Mouse (Mus musculus) hindbrain, postnatal 0 days (tissue): Measurements from ENCODE around the gene Adarb1. TPM values are rescaled to one million over a fixed set of nuclear protein-coding genes. Genes with fewer than 3 reads are reported as not detected.

Experiments used
- ATAC-seq: fragments of 200-750 bp; cut with Nextera tagmentation; 2 replicates; pipeline ENCODE4 v1.8.0; 2017; ENCODE audit warnings: mild to moderate bottlenecking, moderate TSS enrichment, moderate library complexity
- DNase-seq: peaks from one replicate; pipeline ENCODE4 v3.0.0-alpha.2; 2015; ENCODE audit warnings: low spot score
- H3K27ac ChIP-seq: fragments of 300-500 bp; sonication (generic); 2 replicates; pipeline ENCODE4 v1.5.1; 2014; ENCODE audit warnings: mild to moderate bottlenecking
- H3K27me3 ChIP-seq: fragments of 300-500 bp; sonication (generic); 2 replicates; pipeline ENCODE4 v1.6.1; 2014; ENCODE audit warnings: low read length, mixed read lengths; ENCODE audit not compliant: insufficient read depth
- H3K36me3 ChIP-seq: fragments of 300-500 bp; sonication (generic); 2 replicates; pipeline ENCODE4 v1.6.1; 2014; ENCODE audit warnings: low read length, mixed read lengths; ENCODE audit not compliant: insufficient read depth
- H3K4me1 ChIP-seq: fragments of 300-500 bp; sonication (generic); 2 replicates; pipeline ENCODE4 v1.6.1; 2014; ENCODE audit warnings: antibody characterized with exemption, low read length, mixed read lengths; ENCODE audit not compliant: insufficient read depth
- H3K4me2 ChIP-seq: fragments of 300-500 bp; sonication (generic); 2 replicates; pipeline ENCODE4 v1.6.1; 2014; ENCODE audit warnings: low read depth, mild to moderate bottlenecking, low read length, moderate library complexity, mixed read lengths
- H3K4me3 ChIP-seq: fragments of 300-500 bp; sonication (generic); 2 replicates; pipeline ENCODE4 v1.5.1; 2014; ENCODE audit warnings: low read length
- H3K9ac ChIP-seq: fragments of 300-500 bp; sonication (generic); replicated peaks from 2 replicates; pipeline ENCODE4 v1.6.1; 2014; ENCODE audit warnings: mild to moderate bottlenecking, low read length, moderate library complexity, mixed read lengths
- H3K9me3 ChIP-seq: fragments of 300-500 bp; sonication (generic); 2 replicates; pipeline ENCODE4 v1.6.1; 2016; ENCODE audit warnings: low read length, mixed read lengths
- CTCF ChIP-seq: IDR thresholded peaks from 2 replicates; pipeline ENCODE4 v1.5.1; 2016; ENCODE audit warnings: antibody characterized with exemption, control low read depth, low read depth
- WGBS: fragments of 180-500 bp; shearing (Covaris S2); extraction: QIAGEN DNeasy Blood & Tissue Kit; methylation state at CpG from one replicate; pipeline ENCODE4 v1.1.7; 2014; 5-methylcytosine and 5-hydroxymethylcytosine counted together
- polyA plus RNA-seq: library from polyadenylated mRNA; unstranded; fragments of >200 nt; fragmentation: Nextera tagmentation; extraction: Ambion mirVana; gene quantifications from 2 replicates; pipeline ENCODE4 v1.2.1, GENCODE M21; 2015
- total RNA-seq: library from RNA; depleted of rRNA; stranded (reverse); fragments of >200 nt; gene quantifications from 2 replicates; pipeline ENCODE4 v1.2.3, GENCODE M21; 2014

Adarb1 gene
- total and polyA plus RNA-seq, 2 experiments from 2014 or later, result 18.6 to 65.1 TPM

GRCm38 (mm10) chr10:77455251-77456010, 37.4 kb upstream of the Adarb1 start:
- no peak for TF ChIP-seq CTCF
- 85% methylated on average over 14 of the region's 14 CpGs for WGBS
- H3K4me1 ChIP-seq, result no peaks in the 10 kb centered on the region
- no peaks in the 10 kb centered on the region for H3K9me3 ChIP-seq
- H3K36me3 ChIP-seq, result no peaks in the 10 kb centered on the region
- DNase-seq (no peak), ATAC-seq (no peak)
- no peak overlapping the region for H3K27ac ChIP-seq
- no peak overlapping the region for H3K4me2 ChIP-seq
- H3K9ac ChIP-seq, result no peak overlapping the region
- no peaks in the 10 kb centered on the region for H3K27me3 ChIP-seq
- H3K4me3 ChIP-seq, result no peak overlapping the region

GRCm38 (mm10) chr10:77454795-77455194, 36.7 kb upstream of the Adarb1 start:
- DNase-seq, result no peak
- Histone ChIP-seq H3K27ac (no peak overlapping the region), H3K36me3 (no peaks in the 10 kb centered on the region), H3K4me1 (no peaks in the 10 kb centered on the region), H3K9ac (no peak overlapping the region), H3K27me3 (no peaks in the 10 kb centered on the region), H3K4me3 (no peak overlapping the region), H3K4me2 (no peak overlapping the region), H3K9me3 (no peaks in the 10 kb centered on the region)
- WGBS, result 83% methylated on average over 6 of the region's 6 CpGs
- no peak for ATAC-seq
- TF ChIP-seq CTCF, result no peak

- TF ChIP-seq CTCF, result no peak
- no peak overlapping the region for H3K4me2 ChIP-seq
- no peak overlapping the region for H3K9ac ChIP-seq
- no peaks in the 10 kb centered on the region for H3K27me3 ChIP-seq
- WGBS, result 91% methylated on average over 4 of the region's 4 CpGs
- H3K9me3 ChIP-seq, result no peaks in the 10 kb centered on the region
- DNase-seq (no peak), ATAC-seq (no peak)
- peaks cover 5% of the 10 kb centered on the region; the same call in 1 of the 2 replicates for H3K4me1 ChIP-seq
- no peak overlapping the region for H3K27ac ChIP-seq
- no peak overlapping the region for H3K4me3 ChIP-seq
- H3K36me3 ChIP-seq, result no peaks in the 10 kb centered on the region
Measured at GRCm38 (mm10) chr10:77451822-77452221, 33.8 kb upstream of the Adarb1 start.

DNA sequence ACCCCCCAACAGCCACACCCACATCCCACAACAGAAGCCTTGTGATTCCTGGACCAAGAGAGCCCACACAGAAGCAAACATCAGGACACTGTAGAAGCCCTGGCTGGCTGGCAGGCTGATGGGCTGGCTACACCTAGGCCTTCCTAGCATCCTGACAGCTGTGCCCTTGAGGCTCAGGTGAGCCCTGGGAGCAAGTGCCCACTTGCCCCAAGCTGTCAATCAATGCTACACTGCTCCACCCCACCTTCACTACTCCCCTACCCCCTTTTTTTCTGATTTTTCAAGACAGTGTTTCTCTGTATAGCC, 32.0 kb upstream of the Adarb1 start:
- DNase-seq (no peak), ATAC-seq (no peak)
- H3K36me3 ChIP-seq, result no peaks in the 10 kb centered on the region
- peaks cover 5% of the 10 kb centered on the region; the same call in 1 of the 2 replicates for H3K4me1 ChIP-seq
- H3K4me2 ChIP-seq, result no peak overlapping the region
- no peaks in the 10 kb centered on the region for H3K9me3 ChIP-seq
- no peak overlapping the region for H3K27ac ChIP-seq
- H3K27me3 ChIP-seq, result no peaks in the 10 kb centered on the region
- H3K4me3 ChIP-seq, result no peak overlapping the region
- H3K9ac ChIP-seq, result no peak overlapping the region
- TF ChIP-seq CTCF, result no peak

DNA sequence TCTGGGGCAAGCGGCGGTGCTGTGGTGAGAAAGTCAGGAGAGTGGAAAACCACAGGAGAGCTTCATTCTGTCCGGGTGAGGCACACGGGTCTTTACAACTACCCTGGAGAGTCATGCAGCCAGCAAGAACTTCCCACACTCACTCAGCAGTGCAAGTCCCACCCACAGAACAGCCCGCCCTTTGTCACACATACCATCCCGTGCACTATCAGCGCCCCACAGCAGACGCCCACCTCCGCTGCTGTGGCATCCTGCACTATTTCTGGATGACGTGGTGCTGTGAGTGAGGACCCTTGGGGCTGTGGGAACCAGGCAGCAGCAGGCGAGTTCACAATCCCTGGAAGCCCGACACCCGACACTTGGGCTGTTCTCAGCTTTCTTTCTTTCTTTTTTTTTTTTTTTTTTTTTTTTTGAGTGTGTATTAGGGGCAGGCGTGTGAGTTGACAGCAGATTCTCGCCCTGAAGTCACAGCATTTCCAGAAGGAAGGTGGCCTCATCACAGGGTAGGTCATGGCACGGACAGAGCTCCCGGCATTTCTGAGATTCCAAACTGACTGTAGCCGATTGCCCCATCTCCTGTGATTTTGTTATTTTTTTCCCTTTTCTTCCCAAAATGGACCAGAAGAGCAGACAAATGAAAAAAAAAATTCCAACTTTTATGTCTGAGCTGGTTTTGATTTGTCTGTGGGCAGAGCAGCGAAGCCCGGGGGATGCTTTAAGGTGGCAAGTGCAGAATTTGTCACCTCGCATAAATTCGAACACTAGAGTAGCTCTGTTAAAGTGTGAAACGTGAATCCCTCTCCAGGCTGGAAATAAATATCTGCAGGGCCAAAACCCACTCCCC, 31.5 kb upstream of the Adarb1 start:
- Histone ChIP-seq H3K9me3 (no peaks in the 10 kb centered on the region), H3K4me2 (peak overlapping the region; percentile 37; the same call in 1 of the 2 replicates), H3K27me3 (no peaks in the 10 kb centered on the region), H3K4me1 (peaks cover 5% of the 10 kb centered on the region; the same call in 1 of the 2 replicates), H3K4me3 (no peak overlapping the region), H3K27ac (no peak overlapping the region), H3K36me3 (no peaks in the 10 kb centered on the region), H3K9ac (no peak overlapping the region)
- ATAC-seq (no peak), DNase-seq (no peak)
- 39% methylated on average over 23 of the region's 23 CpGs for WGBS
- no peak for TF ChIP-seq CTCF

DNA sequence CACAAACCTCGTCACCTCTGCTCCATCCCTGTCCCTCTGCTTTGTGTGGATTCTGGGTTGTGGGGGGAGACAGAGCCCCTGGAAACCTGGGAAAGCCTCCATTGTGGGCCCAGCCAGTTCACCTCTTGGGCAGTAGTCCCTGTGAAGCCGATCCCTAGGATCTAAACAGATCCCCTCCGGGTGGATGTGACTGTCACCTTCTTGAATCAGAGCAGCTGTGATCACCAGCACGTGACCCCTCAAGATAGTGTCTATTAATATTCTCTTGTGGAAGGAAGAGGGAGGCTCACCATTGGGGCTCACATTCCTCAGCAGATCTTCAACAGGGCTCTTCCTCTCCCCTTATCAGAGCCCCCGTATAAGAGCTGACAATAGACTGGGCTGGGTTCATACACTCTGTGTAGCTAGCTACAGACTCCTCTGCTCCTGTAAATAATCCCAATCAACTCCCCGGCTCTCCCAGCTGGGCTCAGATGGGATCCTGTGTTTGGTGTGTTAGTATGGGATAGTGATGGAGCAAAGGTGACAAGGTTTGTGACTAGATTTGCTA, 30.7 kb upstream of the Adarb1 start:
- ATAC-seq, result no peak
- Histone ChIP-seq H3K4me3 (no peak overlapping the region), H3K9ac (no peak overlapping the region), H3K9me3 (no peaks in the 10 kb centered on the region), H3K27me3 (no peaks in the 10 kb centered on the region), H3K27ac (no peak overlapping the region), H3K4me1 (peaks cover 5% of the 10 kb centered on the region; the same call in 1 of the 2 replicates), H3K36me3 (no peaks in the 10 kb centered on the region), H3K4me2 (no peak overlapping the region; the same call in 1 of the 2 replicates)
- 69% methylated on average over 6 of the region's 6 CpGs for WGBS
- TF ChIP-seq CTCF, result no peak
- no peak for DNase-seq
